Mouse (Mus musculus) mouse embryonic stem cell (cell line): ENCODE data around the gene Nmnat2.

Experiments
- in situ Hi-C, 2 experiments: fragments of 300-500 bp; cut with MboI; formaldehyde crosslinking; loops; 1 replicate in 1 of 2; 3 replicates in 1 of 2; pipeline ENCODE4 v1.14.3; 2019 to 2020; ENCODE audit warnings: low sequenced_read_pairs in 2 of 2, low pct_unique_long_range_greater_than_20kb in 1 of 2, mixed read lengths in 1 of 2; ENCODE audit not compliant: unreplicated experiment in 1 of 2

Gene Nmnat2

DNA sequence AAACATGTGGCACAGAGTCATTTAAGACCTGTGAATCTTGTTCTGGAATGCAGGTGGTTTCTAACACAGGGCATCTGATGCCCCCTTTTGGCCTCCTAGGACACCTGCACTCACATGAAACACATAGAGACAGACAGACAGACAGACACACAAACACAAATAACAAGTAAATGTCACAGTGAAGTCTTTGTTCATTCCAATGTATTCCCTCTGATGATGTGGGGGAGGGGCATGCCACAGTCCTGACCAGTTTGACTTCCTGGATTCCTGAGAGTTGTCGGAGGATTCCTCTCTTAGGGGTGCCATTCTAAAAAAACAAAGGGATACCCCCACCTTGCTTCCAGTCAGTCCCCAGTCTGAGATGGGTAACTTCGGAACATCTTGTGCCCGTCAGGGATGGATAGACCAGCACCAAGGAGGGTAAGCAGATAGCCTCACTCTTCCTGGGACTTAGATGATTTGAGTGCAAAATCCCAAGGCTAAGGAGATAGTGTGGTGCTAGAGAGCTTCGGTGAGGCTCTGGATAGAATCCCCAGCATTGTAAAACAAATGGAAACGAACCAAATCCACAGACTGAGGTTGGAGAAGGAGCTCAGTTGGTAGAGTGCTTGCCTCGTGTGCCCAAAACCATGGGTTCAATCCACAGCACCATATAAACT, 142.4 kb downstream of the Nmnat2 start:
- in situ Hi-C loops, result no loop called here

DNA sequence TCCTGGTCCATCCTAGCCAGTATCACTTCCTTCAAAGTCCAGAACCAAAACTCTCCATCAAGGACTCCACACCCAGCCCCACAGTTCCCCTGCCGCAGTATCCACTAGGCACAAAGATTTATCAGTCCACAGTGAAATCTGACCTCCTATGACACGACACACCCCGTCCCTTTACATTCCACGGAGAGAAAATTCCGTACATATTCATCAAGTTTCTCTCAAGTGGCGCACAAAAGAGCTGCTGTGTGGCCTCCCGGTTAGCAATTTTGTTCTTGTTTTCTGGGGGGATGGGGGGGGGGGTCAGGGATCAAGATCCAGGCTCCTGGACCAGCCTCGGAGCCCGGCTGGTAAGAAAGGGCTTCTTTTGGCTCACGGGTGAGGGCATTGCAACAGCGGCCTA, 143.8 kb downstream of the Nmnat2 start:
- in situ Hi-C loops, result no loop called here

DNA sequence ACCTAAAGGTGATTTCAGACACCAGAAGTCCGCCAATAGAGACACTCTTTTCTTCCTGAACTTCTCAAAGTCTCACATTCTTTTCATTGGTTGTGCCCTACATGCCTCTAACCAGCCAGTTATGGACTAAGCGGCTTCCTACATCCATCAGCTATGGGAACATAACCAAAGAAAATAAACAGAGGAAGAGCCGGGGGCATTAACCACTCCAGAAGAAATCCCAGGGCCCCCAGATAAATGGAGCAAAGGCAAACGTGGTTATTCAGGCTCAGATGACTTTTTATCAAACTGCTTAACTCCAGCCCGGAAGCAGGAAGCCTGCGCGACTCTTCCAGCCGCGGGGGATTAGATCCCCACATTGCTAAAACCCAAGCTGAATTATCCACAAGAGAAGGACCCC, 146.1 kb downstream of the Nmnat2 start:
- in situ Hi-C loops, result loop anchor here (25.0 kb wide), 1 partner anchor 286 kb away; no protein-coding TSS in a partner anchor

DNA sequence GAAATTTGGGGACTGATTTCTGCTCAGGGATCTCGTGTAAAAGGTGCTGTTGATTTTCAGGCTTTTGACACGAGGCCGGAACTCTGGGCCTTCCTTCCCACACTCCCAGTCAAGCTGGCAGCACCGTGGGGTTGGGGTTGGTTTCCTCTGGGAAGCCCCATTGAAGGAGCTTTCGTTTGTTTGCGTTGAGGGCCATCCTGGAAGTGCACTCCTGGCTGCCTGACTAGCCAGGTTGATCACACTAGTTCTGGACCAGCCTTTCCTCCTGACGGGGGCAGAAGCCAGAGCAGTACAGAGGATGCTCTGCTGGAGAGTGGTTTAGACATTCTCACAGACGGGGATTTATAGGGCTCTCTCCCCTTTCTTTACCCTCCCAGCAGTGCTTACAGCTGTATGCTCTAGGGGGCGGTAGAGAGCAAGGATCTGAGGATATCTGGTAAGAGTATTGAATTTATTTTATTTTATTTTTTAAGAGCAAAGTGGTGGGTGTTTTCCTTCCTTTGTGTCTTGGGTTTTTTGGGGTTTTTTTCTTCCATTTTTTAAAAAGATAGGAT, 146.6 kb downstream of the Nmnat2 start:
- in situ Hi-C loops, result loop anchor here (25.0 kb wide), 1 partner anchor 286 kb away; no protein-coding TSS in a partner anchor

DNA sequence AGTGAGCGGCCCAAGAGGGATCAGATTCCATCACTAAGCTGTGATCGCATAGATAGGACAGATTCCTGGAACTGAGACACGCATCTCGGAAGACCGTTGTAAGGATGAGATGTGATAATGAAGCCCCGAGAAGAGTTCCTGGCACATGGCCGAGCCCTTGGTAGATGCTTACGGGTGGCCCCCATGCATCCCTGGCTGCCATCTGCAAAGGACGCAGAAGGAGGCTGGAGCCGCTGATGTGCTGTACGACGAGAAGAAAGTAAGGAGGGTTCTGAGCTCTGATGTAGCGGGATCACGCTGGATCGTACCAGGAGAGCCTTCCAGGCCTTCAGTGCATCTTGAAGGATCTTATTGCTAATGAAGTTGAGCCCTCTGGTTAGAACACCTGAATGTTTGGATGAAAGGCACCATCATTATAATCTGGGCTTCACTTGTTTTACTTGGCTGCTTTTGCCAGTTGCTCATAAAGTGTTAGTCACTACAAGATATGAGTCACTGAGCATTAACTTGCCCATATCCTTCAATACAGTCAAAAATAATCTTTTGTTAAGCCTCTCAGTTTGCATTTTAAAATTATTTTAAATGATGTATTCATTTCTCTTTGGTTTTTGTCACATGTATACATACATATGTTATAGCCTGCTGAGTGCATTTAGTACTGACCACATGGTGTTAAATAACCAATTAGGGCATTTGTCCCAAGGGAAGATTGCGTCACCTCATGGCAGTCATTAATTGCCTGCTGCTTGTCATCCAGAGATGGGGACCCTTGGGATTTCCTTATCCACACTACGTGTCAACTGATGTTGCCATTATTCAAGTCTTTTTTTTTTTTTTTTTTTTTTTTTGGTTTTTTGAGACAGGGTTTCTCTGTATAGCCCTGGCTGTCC, 147.7 kb downstream of the Nmnat2 start:
- in situ Hi-C loops, result loop anchor here (25.0 kb wide), 1 partner anchor 285 kb away; no protein-coding TSS in a partner anchor

DNA sequence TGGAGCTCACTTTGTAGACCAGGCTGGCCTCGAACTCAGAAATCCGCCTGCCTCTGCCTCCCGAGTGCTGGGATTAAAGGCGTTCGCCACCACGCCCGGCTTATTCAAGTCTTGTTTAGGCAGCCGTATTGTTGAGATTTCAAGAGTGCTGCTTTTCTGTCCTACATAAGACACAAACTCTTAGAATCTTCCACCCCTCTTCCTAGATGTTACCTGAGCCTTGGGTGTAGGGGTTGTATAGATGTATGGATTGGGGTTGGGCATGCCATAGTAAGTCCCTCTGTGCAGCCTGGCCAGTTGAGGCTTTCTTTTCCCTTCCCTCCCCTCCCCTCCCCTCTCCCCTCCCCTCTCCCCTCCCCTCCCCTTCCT, 148.4 kb downstream of the Nmnat2 start:
- in situ Hi-C loops, result loop anchor here (25.0 kb wide), 1 partner anchor 284 kb away; no protein-coding TSS in a partner anchor

DNA sequence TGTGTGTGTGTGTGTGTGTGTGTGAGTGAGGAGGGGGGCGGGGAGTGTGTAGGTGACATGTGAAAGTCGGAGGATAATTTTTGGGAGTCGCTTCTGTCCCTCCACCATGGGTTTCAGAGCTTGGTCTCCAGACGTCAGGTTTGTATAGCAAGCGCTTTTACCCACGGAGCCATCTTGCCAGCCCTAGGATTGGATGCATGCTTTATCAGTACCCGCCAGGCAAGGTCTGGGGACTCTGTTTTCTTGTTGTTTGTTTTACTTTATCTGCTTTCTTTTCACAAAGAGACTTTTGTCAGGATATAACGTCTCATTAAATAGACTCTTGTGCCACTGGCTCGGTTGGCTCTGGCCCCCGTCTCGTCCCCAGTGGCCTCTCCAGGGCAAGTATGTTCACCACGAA, 150.0 kb downstream of the Nmnat2 start:
- in situ Hi-C loops, result loop anchor here (25.0 kb wide), 1 partner anchor 282 kb away; no protein-coding TSS in a partner anchor

DNA sequence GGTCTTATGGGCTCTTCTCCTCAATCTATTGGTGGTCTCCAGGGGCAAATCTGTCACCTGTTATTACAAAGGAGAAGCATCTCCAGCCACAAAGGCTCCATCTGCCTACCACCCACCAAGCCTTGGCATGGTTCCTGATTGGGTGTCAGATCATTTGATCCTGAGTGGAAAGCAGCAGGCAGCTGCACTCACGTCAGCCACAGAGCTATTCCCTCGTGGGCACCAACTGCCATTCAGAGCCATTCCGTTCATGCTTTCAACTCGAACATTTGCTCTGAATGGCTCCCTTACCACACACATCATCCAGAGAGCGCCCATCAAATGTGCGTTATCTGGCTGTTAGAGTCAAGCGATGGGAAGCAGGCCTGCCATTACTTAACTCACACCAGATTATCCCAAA, 153.1 kb downstream of the Nmnat2 start:
- in situ Hi-C loops, result loop anchor here (25.0 kb wide), 1 partner anchor 279 kb away; no protein-coding TSS in a partner anchor

DNA sequence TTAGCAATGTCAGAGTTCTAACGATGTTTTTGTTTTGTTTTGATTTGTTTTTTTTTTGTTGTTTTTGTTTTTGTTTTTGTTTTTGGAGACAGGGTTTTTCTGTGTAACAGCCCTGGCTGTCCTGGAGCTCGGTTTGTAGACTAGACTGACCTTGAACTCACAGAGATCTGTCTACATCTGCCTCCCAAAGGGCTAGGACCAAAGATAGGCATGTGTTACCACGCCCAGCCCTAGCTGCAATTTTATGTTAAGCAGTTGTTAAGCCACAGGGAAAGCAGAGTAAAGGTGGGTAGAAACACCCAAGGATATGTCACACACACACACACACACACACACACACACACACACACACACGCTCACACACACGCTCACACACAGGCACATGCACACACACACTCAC, 154.6 kb downstream of the Nmnat2 start:
- in situ Hi-C loops, result loop anchor here (25.0 kb wide), 1 partner anchor 278 kb away; no protein-coding TSS in a partner anchor

DNA sequence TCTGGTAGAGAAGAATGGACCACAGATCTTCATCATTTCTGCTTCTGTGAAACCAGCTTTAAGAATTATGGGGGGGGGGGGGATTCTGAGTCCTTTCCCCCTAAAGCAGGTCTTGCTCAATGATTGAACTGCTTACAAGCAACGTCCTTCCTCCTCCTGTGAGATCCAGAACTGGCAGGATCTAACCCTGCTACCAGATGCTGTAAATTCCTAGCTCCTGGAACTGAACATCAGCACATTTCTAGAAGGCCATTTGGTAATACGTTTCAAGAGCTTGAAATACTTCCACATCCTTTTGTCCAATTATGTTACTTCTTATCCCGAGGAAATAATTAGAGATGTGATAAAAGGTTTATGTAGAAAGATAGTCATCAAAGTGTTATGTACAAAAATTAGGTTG, 155.0 kb downstream of the Nmnat2 start:
- in situ Hi-C loops, result loop anchor here (25.0 kb wide), 1 partner anchor 277 kb away; no protein-coding TSS in a partner anchor

DNA sequence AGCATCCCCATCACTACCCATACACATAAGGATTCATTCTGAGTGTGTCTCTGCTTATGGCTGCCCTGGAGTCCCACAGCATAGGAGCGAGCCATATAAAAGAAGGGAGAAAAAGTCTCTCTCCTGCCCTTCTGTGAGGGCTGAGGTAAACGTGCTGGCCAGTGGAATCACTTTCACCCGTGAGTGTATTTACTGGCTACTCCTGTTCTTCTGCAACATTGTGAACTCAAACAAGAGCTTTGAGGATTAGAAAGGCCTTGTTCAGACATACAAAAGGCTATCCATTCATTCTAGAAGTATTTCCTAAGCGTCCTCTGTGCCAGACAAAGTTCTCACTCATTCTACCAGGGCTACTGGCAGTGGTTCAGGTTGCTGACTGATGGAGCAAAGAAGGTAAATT, 156.8 kb downstream of the Nmnat2 start:
- in situ Hi-C loops, result loop anchor here (25.0 kb wide), 1 partner anchor 276 kb away; no protein-coding TSS in a partner anchor

DNA sequence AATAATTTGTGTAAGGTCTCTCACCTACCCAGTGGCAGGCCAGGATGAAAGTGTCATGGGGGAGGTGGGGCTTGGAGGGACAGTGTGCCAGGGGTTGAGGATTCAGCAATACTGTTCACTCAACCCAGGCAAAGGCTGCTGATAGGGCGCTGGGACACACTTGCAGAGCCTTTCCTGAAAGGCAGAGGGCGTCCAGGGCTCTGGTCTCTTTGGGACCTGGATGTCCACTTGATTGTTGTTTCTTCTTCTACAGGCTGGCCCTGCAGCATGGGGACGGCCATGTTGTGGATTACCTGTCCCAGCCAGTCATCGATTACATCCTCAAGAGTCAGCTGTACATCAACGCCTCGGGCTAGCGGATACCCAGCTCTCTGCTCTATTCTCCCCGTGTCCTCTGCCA, 160.5 kb downstream of the Nmnat2 start:
- in situ Hi-C loops, result loop anchor here (25.0 kb wide), 1 partner anchor 272 kb away; no protein-coding TSS in a partner anchor

DNA sequence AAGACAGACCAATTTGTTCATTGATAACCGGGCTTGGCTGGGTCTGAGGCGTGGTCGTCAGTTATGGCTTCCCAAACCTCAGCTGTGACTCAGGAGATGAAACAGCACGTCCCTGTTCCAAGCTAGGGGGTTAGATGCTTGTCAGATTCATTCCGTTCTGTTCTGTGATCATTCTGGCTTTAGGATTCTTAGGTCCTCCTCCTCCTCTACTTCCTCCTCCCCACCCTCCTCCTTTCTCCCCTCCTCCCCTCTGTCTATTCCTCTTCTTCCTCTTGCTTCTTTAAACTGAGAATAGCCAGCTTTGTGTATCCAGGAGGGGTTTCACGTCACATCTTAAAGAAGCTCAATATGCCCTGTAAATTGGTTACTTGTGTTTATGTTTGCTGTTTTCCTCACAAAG, 165.8 kb downstream of the Nmnat2 start:
- in situ Hi-C loops, result loop anchor here (25.0 kb wide), 1 partner anchor 267 kb away; no protein-coding TSS in a partner anchor

DNA sequence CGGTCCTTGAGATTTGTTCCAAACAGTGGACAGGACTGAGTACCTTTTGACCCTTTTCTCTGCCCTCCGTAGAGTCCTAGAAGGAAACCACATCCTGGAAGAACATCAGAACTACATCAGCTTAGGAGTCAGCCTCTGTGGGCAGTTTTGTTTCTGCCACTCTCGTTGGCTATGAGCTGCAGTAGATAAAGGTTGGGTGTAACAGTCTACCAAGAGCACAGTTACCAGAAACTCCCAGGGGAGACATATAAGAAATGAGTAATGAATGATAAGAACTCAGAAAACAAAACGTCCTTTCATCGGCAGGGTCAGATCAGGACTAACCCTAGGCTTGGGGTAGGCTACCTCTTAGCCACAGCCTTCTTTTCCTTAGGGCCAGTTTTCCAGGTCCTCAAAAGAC, 166.5 kb downstream of the Nmnat2 start:
- in situ Hi-C loops, result loop anchor here (25.0 kb wide), 1 partner anchor 266 kb away; no protein-coding TSS in a partner anchor

DNA sequence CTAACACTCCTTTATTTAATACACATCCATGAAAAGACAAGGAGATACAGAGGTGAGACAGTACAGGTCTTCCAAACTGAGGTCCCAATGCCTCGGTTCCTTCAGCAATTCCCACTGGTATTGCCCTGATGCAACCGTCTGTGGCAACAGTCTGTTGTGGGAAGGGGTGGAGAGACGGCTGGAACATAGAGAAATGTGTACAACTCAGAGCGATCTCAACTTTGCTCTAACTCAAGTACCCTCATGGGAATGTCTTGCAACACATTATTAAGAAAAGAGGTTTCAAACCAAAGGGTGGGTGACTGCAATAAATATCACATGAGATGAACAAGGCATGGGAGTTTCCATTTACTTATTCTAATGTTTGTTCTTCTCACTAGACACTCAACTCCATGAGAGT, 168.0 kb downstream of the Nmnat2 start:
- in situ Hi-C loops, result loop anchor here (25.0 kb wide), 1 partner anchor 265 kb away; no protein-coding TSS in a partner anchor

DNA sequence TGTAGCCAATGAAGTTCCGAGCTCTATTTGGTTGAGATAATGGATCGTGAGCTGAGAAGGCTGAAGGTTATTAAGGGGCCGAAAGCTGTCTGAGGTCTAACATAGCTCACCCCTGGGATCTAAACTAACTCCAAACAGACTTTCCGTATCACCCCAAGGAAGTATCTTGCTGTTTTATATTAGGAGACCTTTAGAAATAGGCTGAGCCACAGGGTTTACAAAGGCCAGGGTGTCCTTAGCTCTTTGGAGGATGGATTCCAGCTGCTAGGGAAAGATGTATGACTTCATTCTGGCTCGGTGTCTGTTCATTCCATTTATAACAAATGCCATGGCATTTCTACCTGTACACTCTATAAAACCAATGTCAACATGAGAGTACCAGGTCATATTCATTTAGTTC, 169.7 kb downstream of the Nmnat2 start:
- in situ Hi-C loops, result loop anchor here (25.0 kb wide), 1 partner anchor 263 kb away; no protein-coding TSS in a partner anchor

DNA sequence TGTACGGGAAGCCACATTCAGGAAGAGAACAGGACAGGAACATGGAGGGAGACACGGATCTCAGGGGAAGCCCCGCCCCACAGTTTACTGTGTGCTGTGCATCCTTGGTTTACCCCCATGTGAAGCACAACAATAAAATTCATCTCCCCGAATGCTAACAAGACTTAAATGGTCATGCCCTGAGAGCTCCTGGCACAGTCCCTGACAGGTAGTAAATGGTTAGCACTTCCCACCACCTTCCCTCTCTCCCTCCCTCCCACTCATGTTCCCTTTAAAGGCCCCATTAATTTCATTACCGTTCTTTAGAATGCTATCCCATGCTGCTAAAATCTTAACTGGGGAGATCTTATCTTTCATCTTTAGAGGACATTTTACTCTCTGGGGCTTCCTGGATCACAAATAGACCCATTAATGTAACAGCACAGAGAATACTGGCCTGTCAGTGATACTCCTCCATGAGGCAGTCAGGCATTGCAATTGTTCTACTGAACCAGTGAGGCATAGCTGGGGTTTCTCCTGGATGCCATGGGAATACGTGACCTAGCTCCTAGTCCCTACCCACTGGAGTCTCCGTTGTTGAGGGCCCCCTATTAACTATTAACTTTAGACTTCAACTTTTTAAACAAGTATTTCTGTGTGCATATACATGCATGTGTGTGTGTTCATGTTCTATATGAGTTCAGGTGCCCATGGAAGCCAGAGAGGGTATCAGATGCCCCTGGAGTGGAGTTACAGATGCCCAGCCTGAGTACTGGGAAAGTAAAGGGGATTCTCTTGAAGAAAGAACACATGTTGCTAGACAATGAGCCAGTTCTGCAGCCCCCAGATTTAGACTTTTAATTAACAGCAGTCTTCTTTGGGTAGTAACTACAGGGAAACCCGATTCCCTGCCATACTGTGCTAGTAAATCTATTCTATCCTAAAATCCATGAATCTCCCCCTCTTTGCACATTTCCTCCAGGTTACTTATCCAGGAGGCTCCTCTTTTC, 170.8 kb downstream of the Nmnat2 start:
- in situ Hi-C loops, result no loop called here
